8 mouse cellular contexts compared by ENCODE assay signal in the genomic region with DNA sequence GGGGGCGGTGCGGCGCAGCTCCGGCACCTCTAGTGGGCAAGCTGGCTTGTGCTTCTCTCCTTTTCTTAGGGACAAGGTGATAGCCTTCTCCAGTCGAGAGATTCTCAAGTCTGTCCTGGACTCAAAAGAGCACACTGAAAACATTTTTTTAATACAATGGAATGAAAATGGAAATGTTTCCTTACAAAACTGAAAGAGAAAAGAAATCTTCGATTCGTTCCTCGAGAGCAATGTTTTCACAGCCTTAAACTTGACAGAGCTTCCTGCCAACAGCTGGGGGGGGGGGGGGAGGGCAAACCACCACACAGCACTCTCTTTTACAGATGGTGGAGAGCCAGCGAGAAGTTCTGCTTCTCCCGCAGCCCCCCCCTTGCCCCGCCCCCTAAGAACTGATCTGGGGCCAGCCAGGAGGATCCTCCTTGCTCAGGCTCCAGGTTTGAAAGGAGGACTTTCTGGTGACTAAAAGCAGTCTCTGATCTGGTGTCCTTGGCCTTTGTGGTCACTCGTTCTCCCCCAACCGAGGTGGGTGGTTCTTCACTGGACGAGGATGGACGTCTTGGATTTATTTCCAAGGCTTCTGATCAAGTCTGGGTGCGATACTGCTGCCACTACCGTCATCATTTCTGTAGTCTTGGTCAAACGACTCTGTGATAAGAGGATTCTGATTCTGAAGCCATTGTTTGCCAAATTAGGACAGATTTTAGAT. TPM values are rescaled to one million over a fixed set of nuclear protein-coding genes. Genes with fewer than 3 reads are reported as not detected.
DNase-seq lines count a peak whose midpoint lies in the region; ATAC-seq and TF ChIP-seq lines count a peak whose summit lies in the region.

No protein-coding gene starts in this region.

- H3K36me3 ChIP-seq in heart, postnatal 0 days (replicated peaks; ENCODE audit: control insufficient read depth, insufficient read depth, low read length) = no peaks in the 10 kb centered on the region
- no peaks in the 10 kb centered on the region for H3K36me3 ChIP-seq in heart, adult 2 months (ENCODE audit: control insufficient read depth, insufficient read depth, low read length)
- H3K36me3 ChIP-seq in hindbrain, embryonic 15.5 days = no peaks in the 10 kb centered on the region
- no peaks in the 10 kb centered on the region for H3K36me3 ChIP-seq in midbrain, embryonic 13.5 days

- no peak for TF ChIP-seq POLR2A in heart, adult 2 months (IDR thresholded peaks at IDR 0.05; ENCODE audit: insufficient read depth, low read depth, low read length)

- DNase-seq in heart, postnatal 0 days (ENCODE audit: low spot score) = no peak
- DNase-seq in heart, adult 2 months = no peak
- peak; percentile 40 for DNase-seq in adrenal gland, postnatal 25 days
- DNase-seq in layer of hippocampus, adult 9-11 months = no peak
- DNase-seq in spleen, adult 12 weeks (ENCODE audit: low spot score) = no peak
- no peak for DNase-seq in right cerebral cortex, postnatal 4 days

- WGBS in heart, postnatal 0 days = 7% methylated on average over 18 of the region's 18 CpGs
- WGBS in heart, adult 2 months = 9% methylated on average over 18 of the region's 18 CpGs
- WGBS in hindbrain, embryonic 15.5 days = 8% methylated on average over 18 of the region's 18 CpGs
- 3% methylated on average over 18 of the region's 18 CpGs for WGBS in midbrain, embryonic 13.5 days

- H3K9ac ChIP-seq in heart, postnatal 0 days (replicated peaks; ENCODE audit: low read depth, low read length) = no peak overlapping the region
- H3K9ac ChIP-seq in heart, adult 2 months (ENCODE audit: low read depth, low read length) = no peak overlapping the region
- H3K9ac ChIP-seq in hindbrain, embryonic 15.5 days = no peak overlapping the region
- no peak overlapping the region for H3K9ac ChIP-seq in midbrain, embryonic 13.5 days (replicated peaks)

- H3K4me1 ChIP-seq in heart, postnatal 0 days (ENCODE audit: control insufficient read depth, insufficient read depth) = 0 out of 2 replicates have a peak, but pooled peaks cover 5% of the 10 kb centered on the region
- no peaks in the 10 kb centered on the region for H3K4me1 ChIP-seq in heart, adult 2 months (ENCODE audit: control insufficient read depth, insufficient read depth, low read length)
- peaks cover 34% of the 10 kb centered on the region for H3K4me1 ChIP-seq in hindbrain, embryonic 15.5 days (replicated peaks)
- H3K4me1 ChIP-seq in midbrain, embryonic 13.5 days (replicated peaks) = peaks cover 74% of the 10 kb centered on the region

- no peaks in the 10 kb centered on the region for H3K79me2 ChIP-seq in heart, adult 2 months (replicated peaks; ENCODE audit: control insufficient read depth, insufficient read depth, low read length)

- H3K27ac ChIP-seq in heart, postnatal 0 days (ENCODE audit: low read depth) = no peak overlapping the region
- H3K27ac ChIP-seq in heart, adult 2 months = no peak overlapping the region
- no peak overlapping the region for H3K27ac ChIP-seq in hindbrain, embryonic 15.5 days (replicated peaks)
- H3K27ac ChIP-seq in midbrain, embryonic 13.5 days = no peak overlapping the region

- TF ChIP-seq CTCF in heart, postnatal 0 days (IDR thresholded peaks at IDR 0.05; ENCODE audit: low read depth) = peak; percentile 29
- no peak for TF ChIP-seq CTCF in heart, adult 2 months (IDR thresholded peaks at IDR 0.05)

- H3K4me2 ChIP-seq in heart, postnatal 0 days (ENCODE audit: low read depth, low read length) = peak overlapping the region; percentile 50
- H3K4me2 ChIP-seq in hindbrain, embryonic 15.5 days = peak overlapping the region; percentile 9; the same call in 1 of the 2 replicates
- H3K4me2 ChIP-seq in midbrain, embryonic 13.5 days (replicated peaks) = peak overlapping the region; percentile 35

- H3K9me3 ChIP-seq in heart, postnatal 0 days (replicated peaks; ENCODE audit: control insufficient read depth, low read length) = no peaks in the 10 kb centered on the region
- H3K9me3 ChIP-seq in hindbrain, embryonic 15.5 days = no peaks in the 10 kb centered on the region
- H3K9me3 ChIP-seq in midbrain, embryonic 13.5 days = no peaks in the 10 kb centered on the region

- peaks cover 51% of the 10 kb centered on the region for H3K27me3 ChIP-seq in heart, postnatal 0 days (ENCODE audit: control insufficient read depth, insufficient read depth, low read length)
- peaks cover 7% of the 10 kb centered on the region for H3K27me3 ChIP-seq in heart, adult 2 months (ENCODE audit: control insufficient read depth, insufficient read depth, low read length)
- H3K27me3 ChIP-seq in hindbrain, embryonic 15.5 days = peaks cover 33% of the 10 kb centered on the region
- H3K27me3 ChIP-seq in midbrain, embryonic 13.5 days = peaks cover 85% of the 10 kb centered on the region

- no peak for TF ChIP-seq EP300 in heart, postnatal 0 days (IDR thresholded peaks at IDR 0.05; ENCODE audit: low read depth)
- TF ChIP-seq EP300 in heart, adult 2 months (IDR thresholded peaks at IDR 0.05; ENCODE audit: insufficient read depth, low read depth, low read length) = no peak

- ATAC-seq in heart, postnatal 0 days (ENCODE audit: insufficient read depth, low read depth) = no peak
- ATAC-seq in hindbrain, embryonic 15.5 days (ENCODE audit: low FRiP score, low read depth) = no peak
- ATAC-seq in midbrain, embryonic 13.5 days = no peak

- intact Hi-C loops in heart, adult 2 months (cut with DNase I) = no loop called here

- peak overlapping the region; percentile 11 for H3K4me3 ChIP-seq in heart, postnatal 0 days (ENCODE audit: low read depth, low read length)
- no peak overlapping the region for H3K4me3 ChIP-seq in heart, adult 2 months
- no peak overlapping the region for H3K4me3 ChIP-seq in hindbrain, embryonic 15.5 days
- H3K4me3 ChIP-seq in midbrain, embryonic 13.5 days (replicated peaks) = no peak overlapping the region

RNA-seq across cellular contexts. Expression of a gene that starts 6.2 kb away (rescaled TPM):
- 45.0 and 55.2 TPM in 2 replicates for total RNA-seq in heart, postnatal 0 days (2014; rRNA removed; ENCODE audit: low replicate concordance)
- polyA plus RNA-seq in heart, postnatal 0 days (2015; fragmentation: Nextera tagmentation; extraction: Ambion mirVana) = 55.1 and 62.9 TPM in 2 replicates
- under 1 TPM in 1 of 2 experiments, not detected in 1; 0.23 TPM for total RNA-seq in heart, adult 2 months (2021)
- polyA plus RNA-seq in heart, adult 2 months (2012; rRNA removed) = 0.90 and 1.3 TPM in 2 replicates
- total RNA-seq in adrenal gland, postnatal 25 days (2021) = 592 and 648 TPM in 2 replicates
- polyA plus RNA-seq in hindbrain, embryonic 15.5 days (2015; fragmentation: Nextera tagmentation; extraction: Ambion mirVana) = 56.8 and 61.4 TPM in 2 replicates
- 117 and 118 TPM in 2 replicates for polyA plus RNA-seq in midbrain, embryonic 13.5 days (2015; fragmentation: Nextera tagmentation; extraction: Ambion mirVana)

Comparison
In these comparisons a context has a peak if more than half of its experiments do, and no peak if none do; other contexts are left out.
1. RNA of a gene that starts 6.2 kb away (polyA plus RNA-seq): 117 to 118 TPM in midbrain, embryonic 13.5 days, 56.8 to 61.4 TPM in hindbrain, embryonic 15.5 days and 55.1 to 62.9 TPM in heart, postnatal 0 days; 0.90 to 1.3 TPM in heart, adult 2 months; every median in the first group is over 10 times any median in the second.
2. Peak in every context shown above with its lines, with median percentiles within 50 percentile points of each other: H3K4me2 ChIP-seq.